Comparison of ENCODE assay signal across 8 mouse cellular contexts in genomic region chr13:40868844-40869587, GRCm38 (mm10). TPM values are rescaled to one million over a fixed set of nuclear protein-coding genes. Genes with fewer than 3 reads are reported as not detected.
A peak's percentile ranks its signal among the peaks of the same experiment; 100 is the strongest.
DNase-seq lines count a peak whose midpoint lies in the region; ATAC-seq lines count a peak whose summit lies in the region.

No protein-coding gene starts in this region.

- no peaks in the 10 kb centered on the region for H3K9me3 ChIP-seq in limb, embryonic 10.5 days (replicated peaks)
- no peaks in the 10 kb centered on the region for H3K9me3 ChIP-seq in neural tube, embryonic 15.5 days (replicated peaks)

- no peaks in the 10 kb centered on the region for H3K36me3 ChIP-seq in limb, embryonic 10.5 days
- H3K36me3 ChIP-seq in neural tube, embryonic 15.5 days = no peaks in the 10 kb centered on the region

- DNase-seq in adrenal gland, postnatal 14 days = peak; percentile 9
- DNase-seq in adrenal gland, postnatal 10 days = no peak
- DNase-seq in embryo, embryonic 10.5 days (ENCODE audit: low spot score) = peak; percentile 43
- DNase-seq in limb, embryonic 10.5 days (ENCODE audit: low spot score) = peak; percentile 65
- DNase-seq in mesoderm, embryonic 11.5 days (ENCODE audit: low read depth, low spot score) = peak; percentile 31
- DNase-seq in gastrocnemius, adult 18-20 months (ENCODE audit: low spot score) = no peak
- no peak for DNase-seq in frontal cortex, postnatal 14 days (ENCODE audit: low spot score in 2 of 2)

- peaks cover 17% of the 10 kb centered on the region for H3K4me1 ChIP-seq in limb, embryonic 10.5 days
- 0 out of 2 replicates have a peak, but pooled peaks cover 6% of the 10 kb centered on the region for H3K4me1 ChIP-seq in neural tube, embryonic 15.5 days

- WGBS in limb, embryonic 10.5 days = 13% methylated on average over 16 of the region's 16 CpGs
- 11% methylated on average over 16 of the region's 16 CpGs for whole genome bisulfite sequencing in neural tube, embryonic 15.5 days

- no peaks in the 10 kb centered on the region for H3K27me3 ChIP-seq in limb, embryonic 10.5 days (ENCODE audit: low read depth, poor library complexity, severe bottlenecking)
- H3K27me3 ChIP-seq in neural tube, embryonic 15.5 days (replicated peaks) = no peaks in the 10 kb centered on the region

- H3K9ac ChIP-seq in neural tube, embryonic 15.5 days (replicated peaks) = no peak overlapping the region

- peak overlapping the region; percentile 10; the same call in 1 of the 2 replicates for H3K4me3 ChIP-seq in limb, embryonic 10.5 days
- H3K4me3 ChIP-seq in neural tube, embryonic 15.5 days (replicated peaks) = no peak overlapping the region

- H3K27ac ChIP-seq in limb, embryonic 10.5 days = peak overlapping the region; percentile 83
- no peak overlapping the region for H3K27ac ChIP-seq in neural tube, embryonic 15.5 days (replicated peaks)

- ATAC-seq in neural tube, embryonic 15.5 days (ENCODE audit: low FRiP score) = no peak

- H3K4me2 ChIP-seq in neural tube, embryonic 15.5 days = no peak overlapping the region

RNA-seq across cellular contexts. Expression of gene Gcnt2, which starts 9.5 kb away (rescaled TPM):
- 11.3 and 13.1 TPM in 2 replicates for total RNA-seq in adrenal gland, postnatal 14 days (2021)
- total RNA-seq in adrenal gland, postnatal 10 days (2021) = 10 to 100 TPM; 11.3 to 12.8 TPM
- 1.9 and 2.2 TPM in 2 replicates for polyA plus RNA-seq in limb, embryonic 10.5 days (2016; fragmentation: Nextera tagmentation; extraction: Ambion mirVana)
- 5.6 and 6.2 TPM in 2 replicates for polyA plus RNA-seq in neural tube, embryonic 15.5 days (2015; fragmentation: Nextera tagmentation; extraction: Ambion mirVana)
- 10 to 100 TPM in 1 of 2 experiments, 1 to 10 TPM in 1; 9.5 to 19.4 TPM for total RNA-seq in gastrocnemius, adult 18-20 months (2021)

Comparison
In these comparisons a context has a peak if more than half of its experiments do, and no peak if none do; other contexts are left out.
1. DNase-seq: peak in adrenal gland, postnatal 14 days (single experiment), embryo, embryonic 10.5 days (single experiment), limb, embryonic 10.5 days (single experiment) and mesoderm, embryonic 11.5 days (single experiment); none in adrenal gland, postnatal 10 days (single experiment), gastrocnemius, adult 18-20 months (single experiment) and frontal cortex, postnatal 14 days (0 of 2).